Mouse (Mus musculus): ENCODE measurements at regions not wholly inside any gene's neighbourhood (a gene's known extent, or its start where the extent isn't known, plus 50 kb on each side); places are given as distances from the start of the nearest gene placed in this dataset.

GRCm38 (mm10) chr1:181293079-181293865, 59.2 kb upstream of the Cnih3 start:
- TF ChIP-seq GATA1 (IDR thresholded peaks at IDR 0.05; ENCODE audit: low read length) (no peak), TAL1 (IDR thresholded peaks at IDR 0.05; ENCODE audit: low read length) (no peak)

Data from erythroblast, embryonic 14.5 days (primary cell).